Mouse (Mus musculus) intestine, postnatal 0 days (tissue): ENCODE measurements around the gene Pip5k1c. TPM values are rescaled to one million over a fixed set of nuclear protein-coding genes. Genes with fewer than 3 reads are reported as not detected.

Source experiments
- ATAC-seq: fragments of 200-750 bp; cut with Nextera tagmentation; 2 replicates; pipeline ENCODE4 v1.8.0; 2017; ENCODE audit warnings: mild to moderate bottlenecking, moderate TSS enrichment, moderate library complexity
- H3K27ac ChIP-seq: fragments of 300-500 bp; sonication (generic); 2 replicates; pipeline ENCODE4 v1.5.1; 2014; ENCODE audit warnings: mild to moderate bottlenecking, low read depth, low read length, moderate library complexity
- H3K27me3 ChIP-seq: fragments of 300-500 bp; sonication (generic); replicated peaks from 2 replicates; pipeline ENCODE4 v1.6.1; 2014; ENCODE audit warnings: low read length, mixed read lengths; ENCODE audit not compliant: control insufficient read depth, insufficient read depth
- H3K36me3 ChIP-seq: fragments of 300-500 bp; sonication (generic); 2 replicates; pipeline ENCODE4 v1.6.1; 2014; ENCODE audit warnings: mild to moderate bottlenecking, moderate library complexity; ENCODE audit not compliant: control insufficient read depth, insufficient read depth
- H3K4me1 ChIP-seq: fragments of 300-500 bp; sonication (generic); replicated peaks from 2 replicates; pipeline ENCODE4 v1.6.1; 2014; ENCODE audit warnings: antibody characterized with exemption, low read length, mixed read lengths; ENCODE audit not compliant: control insufficient read depth, insufficient read depth
- H3K4me2 ChIP-seq: fragments of 300-500 bp; sonication (generic); replicated peaks from 2 replicates; pipeline ENCODE4 v1.6.1; 2014; ENCODE audit warnings: low read depth, mild to moderate bottlenecking, moderate library complexity
- H3K4me3 ChIP-seq: fragments of 300-500 bp; sonication (generic); 2 replicates; pipeline ENCODE4 v1.5.1; 2014; ENCODE audit warnings: low read depth, low read length
- H3K9ac ChIP-seq: fragments of 300-500 bp; sonication (generic); 2 replicates; pipeline ENCODE4 v1.6.1; 2014; ENCODE audit warnings: mild to moderate bottlenecking, low read depth, low read length
- H3K9me3 ChIP-seq: fragments of 300-500 bp; sonication (generic); 2 replicates; pipeline ENCODE4 v1.6.1; 2016; ENCODE audit warnings: mixed run types; ENCODE audit not compliant: control insufficient read depth
- CTCF ChIP-seq: sonication (generic); IDR thresholded peaks from 2 replicates; pipeline ENCODE4 v1.5.1; 2016; ENCODE audit warnings: low read depth, mild to moderate bottlenecking, control low read depth, antibody characterized with exemption, moderate library complexity
- WGBS: fragments of 180-500 bp; shearing (Covaris S2); extraction: QIAGEN DNeasy Blood & Tissue Kit; methylation state at CpG from one replicate; pipeline ENCODE4 v1.1.7; 2014; 5-methylcytosine and 5-hydroxymethylcytosine counted together
- polyA plus RNA-seq: library from polyadenylated mRNA; unstranded; fragments of >200 nt; fragmentation: Nextera tagmentation; extraction: Ambion mirVana; gene quantifications from 2 replicates; pipeline ENCODE4 v1.2.1, GENCODE M21; 2015

Gene Pip5k1c
- polyA plus RNA-seq, 1 experiment from 2014 or later = 27.2 TPM

DNA sequence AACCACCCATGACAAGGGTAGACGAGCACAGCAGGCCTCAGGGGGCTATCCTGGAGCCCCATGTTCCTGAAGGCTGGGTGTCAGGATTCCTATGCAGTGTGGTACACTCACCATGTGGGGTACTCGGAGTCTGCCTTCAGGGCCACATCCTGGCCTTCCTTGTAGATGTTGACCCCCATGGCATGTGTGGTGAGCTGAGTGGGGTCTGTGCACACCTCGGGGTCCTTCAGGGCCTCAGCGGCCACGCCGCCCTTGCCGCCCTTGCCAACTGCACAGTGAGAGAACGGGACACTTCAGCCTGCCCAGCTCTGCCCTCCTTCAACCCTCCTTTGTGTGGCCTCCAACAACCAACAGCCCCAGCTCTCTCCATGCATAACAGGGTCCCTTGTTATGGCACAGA lies 27.2 kb upstream of the Pip5k1c start:
- Histone ChIP-seq H3K27me3 (no peaks in the 10 kb centered on the region), H3K4me1 (0 out of 2 replicates have a peak, but pooled peaks cover 4% of the 10 kb centered on the region), H3K9ac (peak overlapping the region; percentile 23; the same call in 1 of the 2 replicates), H3K4me3 (no peak overlapping the region), H3K9me3 (peaks cover under 1% of the 10 kb centered on the region; the same call in 1 of the 2 replicates), H3K27ac (no peak overlapping the region), H3K36me3 (peaks cover 31% of the 10 kb centered on the region), H3K4me2 (peak overlapping the region; percentile 65)
- no peak for TF ChIP-seq CTCF
- WGBS = 95% methylated on average over 8 of the region's 8 CpGs
- no peak for ATAC-seq

DNA sequence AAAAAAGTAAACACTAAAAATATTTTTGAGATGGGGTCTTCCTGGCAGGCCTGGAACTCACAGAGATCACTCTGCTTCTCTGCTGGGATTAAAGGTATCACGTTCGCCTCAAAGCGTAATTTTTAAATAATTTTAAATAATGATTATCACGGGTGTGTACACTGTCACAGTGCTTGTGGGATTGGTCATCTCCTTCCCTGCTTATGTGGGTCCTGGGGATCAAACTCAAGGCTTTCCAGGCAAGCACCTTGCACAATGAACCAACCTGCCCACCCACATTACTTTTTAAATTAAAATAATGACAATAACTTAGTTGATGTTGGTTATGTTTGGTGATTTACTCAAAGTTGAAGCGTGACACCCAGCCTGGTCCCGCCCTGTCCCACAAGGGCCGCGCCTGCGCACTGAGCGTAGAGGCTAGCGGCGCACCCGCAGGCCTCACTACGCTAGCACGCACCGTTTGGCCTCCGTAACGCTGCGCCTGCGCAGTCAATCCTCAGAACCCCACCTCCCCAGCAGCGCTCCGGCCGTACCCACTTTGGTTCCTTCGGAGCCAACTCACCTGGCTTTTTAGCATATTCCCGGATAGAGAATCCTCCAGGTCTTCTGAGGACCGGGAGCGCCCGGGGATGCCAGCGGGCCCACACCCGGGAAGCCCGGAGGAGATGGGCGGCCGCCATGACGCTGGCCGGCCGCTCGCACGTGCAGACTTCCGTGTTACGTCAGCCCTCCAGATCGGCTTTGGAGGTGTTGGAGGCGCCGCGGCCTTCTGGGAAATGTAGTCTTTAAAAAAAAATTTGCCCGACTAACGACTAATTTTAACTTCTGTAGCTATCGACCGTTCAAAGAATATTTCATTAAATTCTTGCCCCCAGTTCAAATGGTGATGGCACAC lies 26.3 kb upstream of the Pip5k1c start, which contains the start of the genes Mrpl54 and Apba3:
Gene Mrpl54 (minus strand): TSS at position 724 of the 895 bp plus-strand sequence.
Gene Apba3 (plus strand): TSS at position 750 of the 895 bp plus-strand sequence.
- no peak for TF ChIP-seq CTCF
- H3K4me3 ChIP-seq = peak within 1 kb of the TSS; percentile 54

DNA sequence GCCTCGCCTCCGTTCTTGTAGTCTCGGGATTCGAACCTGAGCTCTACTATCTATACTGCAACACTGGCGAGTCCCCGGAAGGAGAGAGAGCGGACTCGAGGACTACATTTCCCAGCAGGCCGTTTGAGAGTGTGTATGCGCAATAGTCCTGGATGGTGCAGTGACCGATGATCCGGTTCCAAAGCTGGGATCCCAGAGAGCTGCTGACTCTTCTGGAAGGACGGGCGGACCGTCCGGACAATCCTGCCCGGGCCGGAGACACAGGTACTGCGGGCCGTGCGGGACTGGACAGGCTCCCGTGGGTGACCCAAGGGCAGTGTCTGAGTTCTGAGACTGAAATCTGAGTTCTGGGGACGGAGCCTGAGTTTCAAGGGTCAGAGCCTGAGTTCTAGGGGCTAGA lies 24.7 kb upstream of the Pip5k1c start:
- no peaks in the 10 kb centered on the region for H3K9me3 ChIP-seq
- TF ChIP-seq CTCF = no peak
- H3K27ac ChIP-seq = peak overlapping the region; percentile 54
- H3K27me3 ChIP-seq = no peaks in the 10 kb centered on the region
- peak overlapping the region; percentile 67 for H3K4me2 ChIP-seq
- H3K36me3 ChIP-seq = peaks cover 48% of the 10 kb centered on the region
- WGBS = 2% methylated on average over 23 of the region's 23 CpGs
- peak overlapping the region; percentile 59 for H3K9ac ChIP-seq
- ATAC-seq = peak; percentile 47
- H3K4me3 ChIP-seq = peak overlapping the region; percentile 49
- H3K4me1 ChIP-seq = 0 out of 2 replicates have a peak, but pooled peaks cover 4% of the 10 kb centered on the region

More for the DNA sequence above, 26.3 kb upstream of the Pip5k1c start, which contains the start of the genes Mrpl54 and Apba3:
- peak within 1 kb of the TSS; percentile 43; the same call in 1 of the 2 replicates for H3K27ac ChIP-seq
- H3K4me2 ChIP-seq = peak within 1 kb of the TSS; percentile 65
- under 1% methylated on average over 48 of the region's 48 CpGs for WGBS
- H3K9me3 ChIP-seq = no peaks in the 10 kb centered on the region
- ATAC-seq = peak; percentile 89
- H3K9ac ChIP-seq = peak within 1 kb of the TSS; percentile 53
- 0 out of 2 replicates have a peak, but pooled peaks cover 4% of the 10 kb centered on the region for H3K4me1 ChIP-seq
- no peaks in the 10 kb centered on the region for H3K27me3 ChIP-seq
- H3K36me3 ChIP-seq = peaks cover 39% of the 10 kb centered on the region

- no peak for ATAC-seq
- peak overlapping the region; percentile 54 for H3K27ac ChIP-seq
Measured at GRCm38 (mm10) chr10:81268643-81269412, 23.9 kb upstream of the Pip5k1c start.

GRCm38 (mm10) chr10:81272356-81272755 lies 20.4 kb upstream of the Pip5k1c start:
- H3K36me3 ChIP-seq = peaks cover 61% of the 10 kb centered on the region

More at GRCm38 (mm10) chr10:81268643-81269412, 23.9 kb upstream of the Pip5k1c start:
- H3K27me3 ChIP-seq = no peaks in the 10 kb centered on the region
- TF ChIP-seq CTCF = no peak
- H3K9me3 ChIP-seq = no peaks in the 10 kb centered on the region
- peaks cover 48% of the 10 kb centered on the region for H3K36me3 ChIP-seq
- 75% methylated on average over 16 of the region's 16 CpGs for WGBS
- peak overlapping the region; percentile 59 for H3K9ac ChIP-seq
- H3K4me2 ChIP-seq = peak overlapping the region; percentile 67
- peak overlapping the region; percentile 49 for H3K4me3 ChIP-seq
- H3K4me1 ChIP-seq = 0 out of 2 replicates have a peak, but pooled peaks cover 4% of the 10 kb centered on the region

More at GRCm38 (mm10) chr10:81272356-81272755, 20.4 kb upstream of the Pip5k1c start:
- ATAC-seq = no peak
- Histone ChIP-seq H3K4me2 (0 out of 2 replicates have a peak overlapping the region, but pooled peaks have one; percentile 6), H3K27ac (no peak overlapping the region), H3K4me3 (no peak overlapping the region), H3K27me3 (no peaks in the 10 kb centered on the region), H3K4me1 (0 out of 2 replicates have a peak, but pooled peaks cover 4% of the 10 kb centered on the region), H3K9ac (no peak overlapping the region), H3K9me3 (no peaks in the 10 kb centered on the region)
- WGBS = 84% methylated on average over 21 of the region's 21 CpGs
- no peak for TF ChIP-seq CTCF
